In genomic region chr7:122387896-122388295, GRCm38 (mm10) we compare ENCODE assay signal across 15 mouse cellular contexts.
A peak's percentile ranks its signal among the peaks of the same experiment; 100 is the strongest.
DNase-seq lines count a peak whose midpoint lies in the region; ATAC-seq and TF ChIP-seq lines count a peak whose summit lies in the region.
"Had no signal": no experiment of that assay in that cellular context is flagged by ENCODE, and none has a peak within 500 bp of the region (broad histone marks: within the 10 kb centered on the region; RNA-seq: fewer than 3 reads in every experiment).

No protein-coding gene starts in this region.

- DNase-seq in layer of hippocampus, adult 2 months (ENCODE audit: low spot score in 2 of 2): no peak
- DNase-seq in layer of hippocampus, adult 18-20 months (ENCODE audit: low spot score in 2 of 2): no peak
- DNase-seq in CD4-positive helper T cell, adult 2 months (ENCODE audit: low read depth, low spot score): peak; percentile 51
- peak; percentile 60 to 66 for DNase-seq in thymus, postnatal 10 days (ENCODE audit: low spot score in 2 of 2)
- no peak for DNase-seq in urinary bladder, postnatal 14 days (ENCODE audit: low spot score)
- DNase-seq in adrenal gland, postnatal 36 days: no peak
- DNase-seq: cerebellum, adult 8-10 months; layer of hippocampus, adult 9-11 months had no signal

- 0 out of 2 replicates have a peak, but pooled peaks have one; percentile 9 for ATAC-seq in common myeloid progenitor, adult 5-6 weeks (replicated peaks; ENCODE audit: low read depth, poor library complexity, severe bottlenecking)
- ATAC-seq: hindbrain, embryonic 16.5 days; midbrain, embryonic 16.5 days had no signal

- TF ChIP-seq CTCF in layer of hippocampus, adult 2 months (conservative IDR thresholded peaks at IDR 0.05): no peak

- peak overlapping the region; percentile 68; the same call in 1 of the 2 replicates for H3K27ac ChIP-seq in layer of hippocampus, adult 2 months
- H3K27ac ChIP-seq: kidney, embryonic 15.5 days; limb, embryonic 12.5 days; macrophage; neural tube, embryonic 13.5 days had no signal

- H3K4me3 ChIP-seq in layer of hippocampus, adult 2 months: no peak overlapping the region
- H3K4me3 ChIP-seq: kidney, embryonic 15.5 days; limb, embryonic 12.5 days; neural tube, embryonic 13.5 days had no signal

Comparison
In these comparisons a context has a peak if more than half of its experiments do, and no peak if none do; other contexts are left out.
1. DNase-seq: peak in CD4-positive helper T cell, adult 2 months (single experiment) and thymus, postnatal 10 days (2 of 2); none in layer of hippocampus, adult 2 months (0 of 2), layer of hippocampus, adult 18-20 months (0 of 2), urinary bladder, postnatal 14 days (single experiment) and adrenal gland, postnatal 36 days (0 of 2).